Mouse (Mus musculus): ENCODE measurements around the gene Vopp1. TPM values are rescaled to one million over a fixed set of nuclear protein-coding genes. Genes with fewer than 3 reads are reported as not detected.

Vopp1 gene
- polyA plus RNA-seq, 1 experiment from 2014 or later: 170 TPM

DNA sequence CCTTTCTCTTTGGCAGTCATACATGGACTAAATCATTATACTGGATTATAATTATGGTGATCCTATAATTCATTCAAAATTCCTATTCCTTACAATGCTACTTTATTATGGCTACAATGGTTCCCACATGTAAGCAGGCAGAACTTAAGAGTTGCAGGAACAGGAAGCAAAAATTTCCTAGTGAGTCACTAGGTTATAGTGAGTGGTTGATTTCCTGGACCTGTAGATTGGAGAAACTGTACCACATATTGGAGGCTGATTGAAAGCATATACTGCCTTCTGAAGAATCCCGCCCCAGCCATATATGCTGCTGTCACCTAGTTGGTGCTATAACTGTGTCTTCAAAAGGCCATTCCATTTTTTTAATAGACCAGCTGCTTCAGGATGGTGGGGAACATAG lies 82.2 kb downstream of the Vopp1 start:
- no peak overlapping the region for H3K9ac ChIP-seq (replicated peaks)
- H3K27me3 ChIP-seq: no peaks in the 10 kb centered on the region
- H3K27ac ChIP-seq: no peak overlapping the region
- H3K4me3 ChIP-seq (replicated peaks): no peak overlapping the region
- no peak overlapping the region for H3K4me2 ChIP-seq (replicated peaks)
- peaks cover 20% of the 10 kb centered on the region for H3K36me3 ChIP-seq
- 100% methylated on average over 1 of the region's 1 CpGs for WGBS
- no peaks in the 10 kb centered on the region for H3K9me3 ChIP-seq
- no peak for ATAC-seq
- no peaks in the 10 kb centered on the region for H3K4me1 ChIP-seq (replicated peaks)

GRCm38 (mm10) chr6:57721347-57721746 lies 103.6 kb downstream of the Vopp1 start:
- H3K9ac ChIP-seq (replicated peaks): no peak overlapping the region
- H3K27me3 ChIP-seq: no peaks in the 10 kb centered on the region
- H3K27ac ChIP-seq: no peak overlapping the region
- no peak for ATAC-seq
- WGBS: 94% methylated on average over 1 of the region's 1 CpGs
- H3K4me2 ChIP-seq (replicated peaks): no peak overlapping the region
- H3K36me3 ChIP-seq: peaks cover 22% of the 10 kb centered on the region
- H3K9me3 ChIP-seq: no peaks in the 10 kb centered on the region
- no peak overlapping the region for H3K4me3 ChIP-seq (replicated peaks)
- H3K4me1 ChIP-seq (replicated peaks): no peaks in the 10 kb centered on the region

DNA sequence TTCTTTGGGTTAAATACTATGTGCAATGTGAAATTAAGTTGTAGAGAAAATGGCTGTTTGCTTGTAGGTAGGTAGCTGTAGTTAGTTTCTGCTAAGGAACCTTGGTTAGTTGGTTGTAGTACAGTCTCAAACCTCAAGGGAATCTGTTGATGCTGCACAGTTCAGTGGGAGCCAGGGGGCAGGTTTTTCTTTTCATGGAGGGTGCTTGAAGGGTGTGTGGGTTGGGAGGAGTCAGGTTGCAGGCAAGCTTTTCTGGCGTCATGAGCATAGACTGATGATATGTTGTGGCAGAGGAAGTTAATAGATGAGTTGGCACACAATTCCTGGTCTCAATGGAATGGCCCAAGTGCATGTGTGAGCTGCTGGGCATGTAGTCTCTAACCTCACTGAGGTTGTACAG lies 113.2 kb downstream of the Vopp1 start:
- Histone ChIP-seq H3K36me3 (peaks cover 12% of the 10 kb centered on the region), H3K27ac (no peak overlapping the region), H3K27me3 (no peaks in the 10 kb centered on the region), H3K4me2 (replicated peaks) (no peak overlapping the region), H3K4me1 (replicated peaks) (no peaks in the 10 kb centered on the region), H3K9me3 (no peaks in the 10 kb centered on the region; the same call in 1 of the 2 replicates), H3K4me3 (replicated peaks) (no peak overlapping the region), H3K9ac (replicated peaks) (no peak overlapping the region)
- 53% methylated on average over 1 of the region's 1 CpGs for WGBS
- ATAC-seq: no peak

GRCm38 (mm10) chr6:57706721-57707120 lies 118.2 kb downstream of the Vopp1 start:
- no peak for ATAC-seq
- Histone ChIP-seq H3K27ac (no peak overlapping the region), H3K4me1 (replicated peaks) (peaks cover 20% of the 10 kb centered on the region), H3K9ac (replicated peaks) (no peak overlapping the region), H3K4me3 (replicated peaks) (no peak overlapping the region), H3K4me2 (replicated peaks) (no peak overlapping the region), H3K36me3 (no peaks in the 10 kb centered on the region), H3K9me3 (no peaks in the 10 kb centered on the region), H3K27me3 (no peaks in the 10 kb centered on the region)
- WGBS: 89% methylated on average over 1 of the region's 1 CpGs

GRCm38 (mm10) chr6:57703703-57704102 lies 121.3 kb downstream of the Vopp1 start:
- peak; percentile 57 for ATAC-seq
- peak overlapping the region; percentile 57 for H3K4me3 ChIP-seq (replicated peaks)
- peak overlapping the region; percentile 83 for H3K9ac ChIP-seq (replicated peaks)
- no peaks in the 10 kb centered on the region for H3K9me3 ChIP-seq
- WGBS: 30% methylated on average over 2 of the region's 2 CpGs
- H3K27me3 ChIP-seq: no peaks in the 10 kb centered on the region
- no peaks in the 10 kb centered on the region for H3K36me3 ChIP-seq
- peaks cover 31% of the 10 kb centered on the region for H3K4me1 ChIP-seq (replicated peaks)
- H3K27ac ChIP-seq: peak overlapping the region; percentile 99
- H3K4me2 ChIP-seq (replicated peaks): peak overlapping the region; percentile 71

- H3K36me3 ChIP-seq: no peaks in the 10 kb centered on the region
- H3K4me3 ChIP-seq (replicated peaks): peak overlapping the region; percentile 57
- peak overlapping the region; percentile 99 for H3K27ac ChIP-seq
- no peaks in the 10 kb centered on the region for H3K9me3 ChIP-seq
- H3K9ac ChIP-seq (replicated peaks): peak overlapping the region; percentile 83
- H3K4me2 ChIP-seq (replicated peaks): peak overlapping the region; percentile 71
- under 1% methylated on average over 59 of the region's 59 CpGs for WGBS
- peaks cover 31% of the 10 kb centered on the region for H3K4me1 ChIP-seq (replicated peaks)
- peak; percentile 99 for ATAC-seq
- no peaks in the 10 kb centered on the region for H3K27me3 ChIP-seq
These were observed 122.0 kb downstream of the Vopp1 start for GRCm38 (mm10) chr6:57702743-57703499.

GRCm38 (mm10) chr6:57702376-57702742 lies 122.6 kb downstream of the Vopp1 start, which contains the start of gene Lancl2:
Gene Lancl2 (plus strand): TSS chr6:57702540.
- H3K4me2 ChIP-seq (replicated peaks): peak within 1 kb of the TSS; percentile 71
- peak within 1 kb of the TSS; percentile 57 for H3K4me3 ChIP-seq (replicated peaks)
- H3K27me3 ChIP-seq: no peaks in the 10 kb centered on the region
- peak; percentile 22 for ATAC-seq
- H3K9ac ChIP-seq (replicated peaks): peak within 1 kb of the TSS; percentile 83
- peaks cover 31% of the 10 kb centered on the region for H3K4me1 ChIP-seq (replicated peaks)
- no peaks in the 10 kb centered on the region for H3K36me3 ChIP-seq
- WGBS: 0% methylated on average over 10 of the region's 10 CpGs
- peak within 1 kb of the TSS; percentile 99 for H3K27ac ChIP-seq
- H3K9me3 ChIP-seq: no peaks in the 10 kb centered on the region

- 35% methylated on average over 4 of the region's 4 CpGs for WGBS
- Histone ChIP-seq H3K36me3 (no peaks in the 10 kb centered on the region), H3K4me1 (replicated peaks) (peaks cover 31% of the 10 kb centered on the region), H3K27ac (peak overlapping the region; percentile 99), H3K4me2 (replicated peaks) (peak overlapping the region; percentile 71), H3K27me3 (no peaks in the 10 kb centered on the region), H3K9ac (replicated peaks) (peak overlapping the region; percentile 83), H3K9me3 (no peaks in the 10 kb centered on the region), H3K4me3 (replicated peaks) (peak overlapping the region; percentile 57)
- no peak for ATAC-seq
These were observed 123.3 kb downstream of the Vopp1 start for GRCm38 (mm10) chr6:57701686-57702085.

- H3K27ac ChIP-seq: no peak overlapping the region
- no peak overlapping the region for H3K9ac ChIP-seq (replicated peaks)
- 90% methylated on average over 3 of the region's 3 CpGs for WGBS
- no peak overlapping the region for H3K4me2 ChIP-seq (replicated peaks)
- H3K4me1 ChIP-seq (replicated peaks): peaks cover 8% of the 10 kb centered on the region; the same call in 1 of the 2 replicates
- no peaks in the 10 kb centered on the region for H3K9me3 ChIP-seq
- no peak overlapping the region for H3K4me3 ChIP-seq (replicated peaks)
- 0 out of 2 replicates have a peak, but pooled peaks cover 3% of the 10 kb centered on the region for H3K36me3 ChIP-seq
- H3K27me3 ChIP-seq: no peaks in the 10 kb centered on the region
- ATAC-seq: no peak
These were observed 131.8 kb downstream of the Vopp1 start for GRCm38 (mm10) chr6:57693116-57693515.

GRCm38 (mm10) chr6:57691467-57692261 lies 133.3 kb downstream of the Vopp1 start, which contains the start of gene Pyurf:
Gene Pyurf (minus strand): TSS chr6:57692078.
- peaks cover 8% of the 10 kb centered on the region; the same call in 1 of the 2 replicates for H3K4me1 ChIP-seq (replicated peaks)
- peak within 1 kb of the TSS; percentile 88 for H3K27ac ChIP-seq
- peak; percentile 98 for ATAC-seq
- peak within 1 kb of the TSS; percentile 62 for H3K4me3 ChIP-seq (replicated peaks)
- peaks cover 10% of the 10 kb centered on the region for H3K36me3 ChIP-seq
- no peaks in the 10 kb centered on the region for H3K9me3 ChIP-seq
- under 1% methylated on average over 51 of the region's 52 CpGs for WGBS
- H3K9ac ChIP-seq (replicated peaks): peak within 1 kb of the TSS; percentile 79
- no peaks in the 10 kb centered on the region for H3K27me3 ChIP-seq
- peak within 1 kb of the TSS; percentile 61 for H3K4me2 ChIP-seq (replicated peaks)

GRCm38 (mm10) chr6:57684156-57684555 lies 140.8 kb downstream of the Vopp1 start:
- peaks cover 8% of the 10 kb centered on the region for H3K9me3 ChIP-seq
- 97% methylated on average over 1 of the region's 1 CpGs for WGBS
- H3K4me3 ChIP-seq (replicated peaks): no peak overlapping the region
- ATAC-seq: no peak
- H3K4me2 ChIP-seq (replicated peaks): no peak overlapping the region
- no peak overlapping the region for H3K9ac ChIP-seq (replicated peaks)
- H3K4me1 ChIP-seq (replicated peaks): no peaks in the 10 kb centered on the region
- no peaks in the 10 kb centered on the region for H3K27me3 ChIP-seq
- no peak overlapping the region for H3K27ac ChIP-seq
- peaks cover 24% of the 10 kb centered on the region for H3K36me3 ChIP-seq
